Mouse (Mus musculus) hindbrain, embryonic 15.5 days (tissue): Measurements from ENCODE around the gene Cnfn. TPM values are rescaled to one million over a fixed set of nuclear protein-coding genes. Genes with fewer than 3 reads are reported as not detected.

Experiments
- ATAC-seq: fragments of 200-750 bp; cut with Nextera tagmentation; 2 replicates; pipeline ENCODE4 v1.8.0; 2017; ENCODE audit warnings: low read depth, moderate number of reproducible peaks, moderate TSS enrichment; ENCODE audit not compliant: low FRiP score
- H3K27ac ChIP-seq: fragments of 300-500 bp; sonication (generic); replicated peaks from 2 replicates; pipeline ENCODE4 v1.5.1; 2015; ENCODE audit warnings: mild to moderate bottlenecking, inconsistent platforms
- H3K27me3 ChIP-seq: fragments of 300-500 bp; sonication (generic); 2 replicates; pipeline ENCODE4 v1.6.1; 2015; ENCODE audit warnings: control low read depth, inconsistent platforms
- H3K36me3 ChIP-seq: fragments of 300-500 bp; sonication (generic); 2 replicates; pipeline ENCODE4 v1.6.1; 2015; ENCODE audit warnings: control low read depth, inconsistent platforms
- H3K4me1 ChIP-seq: fragments of 300-500 bp; sonication (generic); replicated peaks from 2 replicates; pipeline ENCODE4 v1.6.1; 2015; ENCODE audit warnings: control low read depth, inconsistent platforms
- H3K4me2 ChIP-seq: fragments of 300-500 bp; sonication (generic); 2 replicates; pipeline ENCODE4 v1.6.1; 2015; ENCODE audit warnings: moderate library complexity, mild to moderate bottlenecking, inconsistent platforms
- H3K4me3 ChIP-seq: fragments of 300-500 bp; sonication (generic); 2 replicates; pipeline ENCODE4 v1.5.1; 2015; ENCODE audit warnings: mild to moderate bottlenecking, inconsistent platforms
- H3K9ac ChIP-seq: fragments of 300-500 bp; sonication (generic); 2 replicates; pipeline ENCODE4 v1.6.1; 2015; ENCODE audit warnings: inconsistent platforms
- H3K9me3 ChIP-seq: fragments of 300-500 bp; sonication (generic); 2 replicates; pipeline ENCODE4 v1.6.1; 2016; ENCODE audit warnings: control low read depth, inconsistent platforms
- WGBS: fragments of 180-500 bp; shearing (Covaris S2); methylation state at CpG from one replicate; pipeline ENCODE4 v1.1.7; 2015; 5-methylcytosine and 5-hydroxymethylcytosine counted together
- polyA plus RNA-seq: library from polyadenylated mRNA; unstranded; fragments of >200 nt; fragmentation: Nextera tagmentation; extraction: Ambion mirVana; gene quantifications from 2 replicates; pipeline ENCODE4 v1.2.1, GENCODE M21; 2015

Gene Cnfn
- polyA plus RNA-seq, 1 experiment from 2014 or later, result not detected

- H3K27me3 ChIP-seq, result 0 out of 2 replicates have a peak, but pooled peaks cover 4% of the 10 kb centered on the region
- H3K4me1 ChIP-seq, result peaks cover 26% of the 10 kb centered on the region
- no peak for ATAC-seq
- no peak overlapping the region for H3K4me2 ChIP-seq
- no peaks in the 10 kb centered on the region for H3K9me3 ChIP-seq
- no peak overlapping the region for H3K4me3 ChIP-seq
- H3K9ac ChIP-seq, result no peak overlapping the region
- H3K27ac ChIP-seq, result no peak overlapping the region
- peaks cover 16% of the 10 kb centered on the region for H3K36me3 ChIP-seq
- 86% methylated on average over 13 of the region's 13 CpGs for WGBS
Observed at GRCm38 (mm10) chr7:25378181-25379100, 8.9 kb upstream of the Cnfn start.

GRCm38 (mm10) chr7:25377100-25377700 is 7.7 kb upstream of the Cnfn start:
- no peak overlapping the region for H3K27ac ChIP-seq
- H3K4me1 ChIP-seq, result peaks cover 26% of the 10 kb centered on the region
- peak overlapping the region; percentile 54 for H3K4me2 ChIP-seq
- H3K4me3 ChIP-seq, result peak overlapping the region; percentile 39
- H3K9me3 ChIP-seq, result no peaks in the 10 kb centered on the region
- peak overlapping the region; percentile 32; the same call in 1 of the 2 replicates for H3K9ac ChIP-seq
- H3K36me3 ChIP-seq, result peaks cover 6% of the 10 kb centered on the region
- 0 out of 2 replicates have a peak, but pooled peaks cover 4% of the 10 kb centered on the region for H3K27me3 ChIP-seq
- no peak; the same call in 1 of the 2 replicates for ATAC-seq
- WGBS, result 45% methylated on average over 8 of the region's 8 CpGs

- Histone ChIP-seq H3K36me3 (no peaks in the 10 kb centered on the region), H3K4me2 (peak overlapping the region; percentile 54), H3K9me3 (no peaks in the 10 kb centered on the region), H3K27me3 (0 out of 2 replicates have a peak, but pooled peaks cover 4% of the 10 kb centered on the region), H3K27ac (no peak overlapping the region), H3K4me1 (peaks cover 26% of the 10 kb centered on the region), H3K4me3 (peak overlapping the region; percentile 39), H3K9ac (peak overlapping the region; percentile 32; the same call in 1 of the 2 replicates)
- 4% methylated on average over 17 of the region's 17 CpGs for WGBS
- ATAC-seq, result peak; percentile 79
Observed at GRCm38 (mm10) chr7:25376556-25376955, 7.0 kb upstream of the Cnfn start.

- H3K4me1 ChIP-seq, result peaks cover 27% of the 10 kb centered on the region
- ATAC-seq, result no peak
- H3K27ac ChIP-seq, result no peak overlapping the region
- WGBS, result 89% methylated on average over 5 of the region's 5 CpGs
- H3K9ac ChIP-seq, result no peak overlapping the region
- H3K4me3 ChIP-seq, result no peak overlapping the region
- H3K27me3 ChIP-seq, result peaks cover 20% of the 10 kb centered on the region
- no peaks in the 10 kb centered on the region for H3K36me3 ChIP-seq
- no peaks in the 10 kb centered on the region for H3K9me3 ChIP-seq
- H3K4me2 ChIP-seq, result no peak overlapping the region
Observed at GRCm38 (mm10) chr7:25372441-25372840, 2.9 kb upstream of the Cnfn start.

- no peak overlapping the region for H3K27ac ChIP-seq
- no peak overlapping the region for H3K9ac ChIP-seq
- no peak overlapping the region for H3K4me3 ChIP-seq
- no peak overlapping the region; the same call in 1 of the 2 replicates for H3K4me2 ChIP-seq
- no peak for ATAC-seq
- 27% methylated on average over 12 of the region's 12 CpGs for WGBS
- H3K36me3 ChIP-seq, result peaks cover 15% of the 10 kb centered on the region
- peaks cover 24% of the 10 kb centered on the region for H3K27me3 ChIP-seq
- no peaks in the 10 kb centered on the region for H3K9me3 ChIP-seq
- peaks cover 36% of the 10 kb centered on the region for H3K4me1 ChIP-seq
Observed at GRCm38 (mm10) chr7:25368333-25368732, 1.2 kb downstream of the Cnfn start.

GRCm38 (mm10) chr7:25367632-25368293 is 1.8 kb downstream of the Cnfn start:
- Histone ChIP-seq H3K9ac (no peak overlapping the region), H3K27ac (no peak overlapping the region), H3K4me1 (peaks cover 36% of the 10 kb centered on the region), H3K4me2 (peak overlapping the region; percentile 21), H3K9me3 (no peaks in the 10 kb centered on the region), H3K27me3 (peaks cover 24% of the 10 kb centered on the region), H3K36me3 (peaks cover 20% of the 10 kb centered on the region), H3K4me3 (no peak overlapping the region)
- no peak for ATAC-seq
- WGBS, result 3% methylated on average over 33 of the region's 33 CpGs

GRCm38 (mm10) chr7:25365937-25366625 is 3.4 kb downstream of the Cnfn start:
- Histone ChIP-seq H3K9ac (no peak overlapping the region), H3K27me3 (peaks cover 24% of the 10 kb centered on the region)
- ATAC-seq, result no peak

GRCm38 (mm10) chr7:25363632-25364031 is 5.9 kb downstream of the Cnfn start:
- Histone ChIP-seq H3K27ac (no peak overlapping the region), H3K36me3 (peaks cover 41% of the 10 kb centered on the region), H3K4me2 (no peak overlapping the region), H3K4me3 (no peak overlapping the region), H3K4me1 (peaks cover 39% of the 10 kb centered on the region), H3K27me3 (peaks cover 14% of the 10 kb centered on the region), H3K9ac (no peak overlapping the region), H3K9me3 (no peaks in the 10 kb centered on the region)
- ATAC-seq, result no peak
- WGBS, result 94% methylated on average over 17 of the region's 17 CpGs

More at GRCm38 (mm10) chr7:25365937-25366625, 3.4 kb downstream of the Cnfn start:
- Histone ChIP-seq H3K36me3 (peaks cover 28% of the 10 kb centered on the region), H3K4me3 (no peak overlapping the region), H3K9me3 (no peaks in the 10 kb centered on the region), H3K27ac (peak overlapping the region; percentile 23; the same call in 1 of the 2 replicates), H3K4me1 (peaks cover 36% of the 10 kb centered on the region), H3K4me2 (no peak overlapping the region)
- 16% methylated on average over 13 of the region's 13 CpGs for WGBS

GRCm38 (mm10) chr7:25363151-25363550 is 6.4 kb downstream of the Cnfn start:
- Histone ChIP-seq H3K36me3 (peaks cover 41% of the 10 kb centered on the region), H3K4me2 (no peak overlapping the region), H3K4me3 (no peak overlapping the region), H3K27me3 (peaks cover 9% of the 10 kb centered on the region; the same call in 1 of the 2 replicates), H3K9ac (no peak overlapping the region), H3K27ac (no peak overlapping the region), H3K9me3 (no peaks in the 10 kb centered on the region), H3K4me1 (peaks cover 38% of the 10 kb centered on the region)
- WGBS, result 85% methylated on average over 19 of the region's 19 CpGs
- ATAC-seq, result no peak

GRCm38 (mm10) chr7:25358721-25359206 is 10.8 kb downstream of the Cnfn start:
- WGBS, result 33% methylated on average over 19 of the region's 19 CpGs
- peaks cover 11% of the 10 kb centered on the region; the same call in 1 of the 2 replicates for H3K4me1 ChIP-seq
- H3K9me3 ChIP-seq, result no peaks in the 10 kb centered on the region
- H3K27ac ChIP-seq, result peak overlapping the region; percentile 25; the same call in 1 of the 2 replicates
- H3K36me3 ChIP-seq, result peaks cover 37% of the 10 kb centered on the region
- H3K27me3 ChIP-seq, result no peaks in the 10 kb centered on the region
- H3K4me2 ChIP-seq, result peak overlapping the region; percentile 21; the same call in 1 of the 2 replicates
- peak; percentile 75 for ATAC-seq
- no peak overlapping the region for H3K4me3 ChIP-seq
- H3K9ac ChIP-seq, result no peak overlapping the region; the same call in 1 of the 2 replicates

- H3K4me2 ChIP-seq, result no peak overlapping the region
- H3K27ac ChIP-seq, result no peak overlapping the region
- H3K9me3 ChIP-seq, result no peaks in the 10 kb centered on the region
- no peak for ATAC-seq
- H3K9ac ChIP-seq, result no peak overlapping the region
- peaks cover 87% of the 10 kb centered on the region for H3K36me3 ChIP-seq
- WGBS, result 87% methylated on average over 8 of the region's 8 CpGs
- H3K27me3 ChIP-seq, result no peaks in the 10 kb centered on the region
- no peaks in the 10 kb centered on the region for H3K4me1 ChIP-seq
- H3K4me3 ChIP-seq, result no peak overlapping the region
Observed at GRCm38 (mm10) chr7:25348861-25349260, 20.7 kb downstream of the Cnfn start.
